Mouse (Mus musculus): ENCODE results near the gene Dguok.

DNA sequence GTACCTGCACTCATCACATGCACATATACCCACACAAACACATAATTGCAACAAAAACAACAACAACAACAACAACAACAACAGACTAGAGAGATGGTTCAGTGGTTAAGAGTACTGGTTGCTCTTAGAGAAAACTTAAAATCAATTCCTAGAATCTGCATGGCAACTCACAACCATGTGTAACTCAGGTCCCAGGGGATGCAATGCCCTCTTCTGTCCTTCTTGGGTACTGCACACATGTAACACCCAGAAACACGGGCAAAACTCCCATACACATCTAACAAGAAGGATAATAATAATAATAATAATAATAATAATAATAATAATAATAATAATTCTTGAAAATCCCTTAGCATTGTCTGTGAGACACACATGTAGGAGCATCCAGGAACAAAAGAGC is 5.7 kb upstream of the Dguok start:
- TF ChIP-seq POLR2A (IDR thresholded peaks at IDR 0.05; ENCODE audit: extremely low read depth, insufficient read depth, low read length), result no peak
- TF ChIP-seq CTCF (IDR thresholded peaks at IDR 0.05; ENCODE audit: extremely low read depth, insufficient read depth, low read length), result peak; percentile 85

Data from cortical plate, adult 2 months (tissue).